34 mouse cellular contexts compared by ENCODE assay signal in genomic region chr10:86794196-86794595, GRCm38 (mm10). TPM values are rescaled to one million over a fixed set of nuclear protein-coding genes. Genes with fewer than 3 reads are reported as not detected.
DNase-seq lines count a peak whose midpoint lies in the region; ATAC-seq and TF ChIP-seq lines count a peak whose summit lies in the region.
"Had no signal": no experiment of that assay in that cellular context is flagged by ENCODE, and none has a peak within 500 bp of the region (broad histone marks: within the 10 kb centered on the region; RNA-seq: fewer than 3 reads in every experiment).

No protein-coding gene starts in this region.

- WGBS in heart, embryonic 15.5 days, result 84% methylated on average over 4 of the region's 4 CpGs
- WGBS in thymus, adult 2 months, result 91% methylated on average over 4 of the region's 4 CpGs

- DNase-seq in frontal cortex, postnatal 36 days (ENCODE audit: low spot score in 2 of 2), result no peak
- DNase-seq in heart, postnatal 10 days, result no peak
- no peak for DNase-seq in layer of hippocampus, adult 2 months (ENCODE audit: low spot score in 2 of 2)
- no peak for DNase-seq in layer of hippocampus, adult 8-10 months (ENCODE audit: low spot score in 2 of 2)
- no peak for DNase-seq in thymus, adult 2 months
- DNase-seq: cerebellum, adult 8-10 months; cerebellum, postnatal 25 days; kidney, adult 2 months; layer of hippocampus, postnatal 36 days; liver; right cerebral cortex, postnatal 4 days; thymus, postnatal 14 days had no signal

- peak overlapping the region; percentile 75 for H3K27ac ChIP-seq in heart, embryonic 15.5 days
- H3K27ac ChIP-seq in layer of hippocampus, adult 2 months, result peak overlapping the region; percentile 70; the same call in 1 of the 2 replicates
- H3K27ac ChIP-seq in thymus, adult 2 months (ENCODE audit: control insufficient read depth, insufficient read depth, low read length), result no peak overlapping the region
- H3K27ac ChIP-seq: embryonic facial prominence, embryonic 12.5 days; intestine, embryonic 15.5 days; liver, embryonic 14.5 days; macrophage; midbrain, embryonic 13.5 days; neural tube, embryonic 13.5 days had no signal

- ATAC-seq in frontal cortex, adult (ENCODE audit: low TSS enrichment), result 0 out of 2 replicates have a peak, but pooled peaks have one; percentile 1
- ATAC-seq in heart, embryonic 15.5 days (replicated peaks; ENCODE audit: insufficient number of reproducible peaks, insufficient read depth, low FRiP score, low read depth), result no peak
- peak; percentile 28 for ATAC-seq in inflammation-experienced regulatory T-cells, adult 6 months
- ATAC-seq: forebrain, embryonic 14.5 days; intestine, embryonic 15.5 days; midbrain, embryonic 13.5 days had no signal

- TF ChIP-seq POLR2A in thymus, adult 2 months (IDR thresholded peaks at IDR 0.05; ENCODE audit: control insufficient read depth, extremely low read depth, insufficient read depth, low read length, poor library complexity), result no peak

- no peak overlapping the region for H3K4me2 ChIP-seq in heart, embryonic 15.5 days
- H3K4me2 ChIP-seq: embryonic facial prominence, embryonic 12.5 days; heart, embryonic 11.5 days; intestine, embryonic 15.5 days; midbrain, embryonic 13.5 days; neural tube, embryonic 13.5 days had no signal

- no peaks in the 10 kb centered on the region for H3K9me3 ChIP-seq in heart, embryonic 15.5 days (replicated peaks)
- H3K9me3 ChIP-seq: embryonic facial prominence, embryonic 12.5 days; intestine, embryonic 15.5 days; midbrain, embryonic 13.5 days; neural tube, embryonic 13.5 days had no signal

- H3K36me3 ChIP-seq in heart, embryonic 15.5 days, result no peaks in the 10 kb centered on the region
- H3K36me3 ChIP-seq in thymus, adult 2 months (ENCODE audit: control insufficient read depth, insufficient read depth, low read length), result no peaks in the 10 kb centered on the region
- H3K36me3 ChIP-seq: embryonic facial prominence, embryonic 12.5 days; intestine, embryonic 15.5 days; midbrain, embryonic 13.5 days; neural tube, embryonic 13.5 days had no signal

- peaks cover 47% of the 10 kb centered on the region for H3K4me1 ChIP-seq in heart, embryonic 15.5 days (replicated peaks)
- H3K4me1 ChIP-seq in thymus, adult 2 months (replicated peaks; ENCODE audit: control insufficient read depth, insufficient read depth, low read length), result no peaks in the 10 kb centered on the region
- H3K4me1 ChIP-seq: embryonic facial prominence, embryonic 12.5 days; intestine, embryonic 15.5 days; midbrain, embryonic 13.5 days had no signal

- intact Hi-C loops in heart, postnatal 10 days (cut with DNase I), result no loop called here

- H3K27me3 ChIP-seq in heart, embryonic 15.5 days, result no peaks in the 10 kb centered on the region
- no peaks in the 10 kb centered on the region for H3K27me3 ChIP-seq in thymus, adult 2 months (ENCODE audit: control insufficient read depth, insufficient read depth, low read length)
- H3K27me3 ChIP-seq: embryonic facial prominence, embryonic 12.5 days; intestine, embryonic 15.5 days; midbrain, embryonic 13.5 days; neural tube, embryonic 13.5 days had no signal

- H3K9ac ChIP-seq in heart, embryonic 15.5 days, result no peak overlapping the region
- H3K9ac ChIP-seq: embryonic facial prominence, embryonic 12.5 days; intestine, embryonic 15.5 days; liver, embryonic 14.5 days; midbrain, embryonic 13.5 days; neural tube, embryonic 13.5 days had no signal

- TF ChIP-seq CTCF in layer of hippocampus, adult 2 months (conservative IDR thresholded peaks at IDR 0.05), result no peak
- TF ChIP-seq CTCF in thymus, adult 2 months (IDR thresholded peaks at IDR 0.05; ENCODE audit: borderline replicate concordance, control insufficient read depth, extremely low read depth, insufficient read depth, low read length, poor library complexity), result no peak

- H3K4me3 ChIP-seq in heart, embryonic 15.5 days, result no peak overlapping the region
- H3K4me3 ChIP-seq in layer of hippocampus, adult 2 months, result no peak overlapping the region
- H3K4me3 ChIP-seq in thymus, adult 2 months (ENCODE audit: control insufficient read depth, insufficient read depth, low read length), result no peak overlapping the region
- H3K4me3 ChIP-seq: embryonic facial prominence, embryonic 12.5 days; intestine, embryonic 15.5 days; midbrain, embryonic 13.5 days; neural tube, embryonic 13.5 days had no signal

RNA-seq across cellular contexts. Expression of gene Nt5dc3, which starts 15.4 kb away (rescaled TPM):
- 3.2 and 3.4 TPM in 2 replicates for polyA plus RNA-seq in heart, embryonic 15.5 days (2015; fragmentation: Nextera tagmentation; extraction: Ambion mirVana)
- total RNA-seq in heart, postnatal 10 days (2021), result 10 to 100 TPM; 37.4 to 41.9 TPM
- 100 to 1,000 TPM; 126 to 148 TPM for total RNA-seq in layer of hippocampus, adult 2 months (2021)
- total RNA-seq in layer of hippocampus, adult 8-10 months (2022), result 100 to 1,000 TPM; 113 to 152 (median 122) TPM
- polyA plus RNA-seq in inflammation-experienced regulatory T-cells, adult 6 months (2017; shearing (Covaris generic)), result 1 to 10 TPM in 2 of 3 experiments, under 1 TPM in 1; 0.68 to 1.9 (median 1.2) TPM
- polyA plus RNA-seq in thymus, adult 2 months (2012; rRNA removed), result 6.7 and 7.5 TPM in 2 replicates

RNA-seq across cellular contexts. Expression of gene Gm49358, which starts 30.4 kb away (rescaled TPM):
- polyA plus RNA-seq in heart, embryonic 15.5 days (2015; fragmentation: Nextera tagmentation; extraction: Ambion mirVana), result not detected in 2 replicates
- total RNA-seq in heart, postnatal 10 days (2021), result 10 to 100 TPM; 11.8 to 16.2 TPM
- total RNA-seq in layer of hippocampus, adult 2 months (2021), result 10 to 100 TPM; 42.5 to 54.0 TPM
- total RNA-seq in layer of hippocampus, adult 8-10 months (2022), result 10 to 100 TPM; 28.9 to 57.9 (median 42.3) TPM
- polyA plus RNA-seq in inflammation-experienced regulatory T-cells, adult 6 months (2017; shearing (Covaris generic)), result not detected
- not detected in 2 replicates for polyA plus RNA-seq in thymus, adult 2 months (2012; rRNA removed)
- total RNA-seq: megakaryocyte-erythroid progenitor cell, adult 5-6 weeks had no signal
- polyA plus RNA-seq: adrenal gland, adult 2 months; embryonic facial prominence, embryonic 12.5 days; forebrain, embryonic 14.5 days; frontal cortex, adult 2 months; gonadal fat pad, adult 2 months; heart, embryonic 11.5 days; hindbrain, embryonic 11.5 days; intestine, embryonic 15.5 days; kidney, adult 2 months; kidney, embryonic 16.5 days; limb, embryonic 11.5 days; liver, embryonic 14.5 days; lung, adult 2 months; midbrain, embryonic 13.5 days; neural tube, embryonic 13.5 days; stomach, embryonic 14.5 days; testis, adult 2 months; urinary bladder, adult 2 months had no signal
